Mouse (Mus musculus): ENCODE results near the gene Lrrc74a. TPM values are rescaled to one million over a fixed set of nuclear protein-coding genes. Genes with fewer than 3 reads are reported as not detected.
A peak's percentile ranks its signal among the peaks of the same experiment; 100 is the strongest.

The Lrrc74a gene
- polyA plus RNA-seq, 1 experiment from 2014 or later: not detected

GRCm38 (mm10) chr12:86725706-86726105, 8.5 kb upstream of the Lrrc74a start:
- Histone ChIP-seq H3K4me3 (peak overlapping the region; percentile 86), H3K9me3 (no peaks in the 10 kb centered on the region), H3K4me1 (peaks cover 22% of the 10 kb centered on the region; the same call in 1 of the 2 replicates), H3K36me3 (replicated peaks) (peaks cover 4% of the 10 kb centered on the region; the same call in 1 of the 2 replicates), H3K27ac (peak overlapping the region; percentile 88), H3K27me3 (ENCODE audit: poor library complexity, severe bottlenecking) (0 out of 2 replicates have a peak, but pooled peaks cover 4% of the 10 kb centered on the region)
- under 1% methylated on average over 19 of the region's 19 CpGs for WGBS
- no peak for DNase-seq (ENCODE audit: extremely low spot score, low spot score)

- 0 out of 2 replicates have a peak, but pooled peaks cover 4% of the 10 kb centered on the region for H3K27me3 ChIP-seq (ENCODE audit: poor library complexity, severe bottlenecking)
- DNase-seq (ENCODE audit: extremely low spot score, low spot score): peak; percentile 97
- H3K4me1 ChIP-seq: peaks cover 22% of the 10 kb centered on the region; the same call in 1 of the 2 replicates
- no peaks in the 10 kb centered on the region for H3K9me3 ChIP-seq
- peak within 1 kb of the TSS; percentile 86 for H3K4me3 ChIP-seq
- under 1% methylated on average over 44 of the region's 44 CpGs for WGBS
- H3K27ac ChIP-seq: peak within 1 kb of the TSS; percentile 88
- peaks cover 4% of the 10 kb centered on the region; the same call in 1 of the 2 replicates for H3K36me3 ChIP-seq (replicated peaks)
These were observed 8.0 kb upstream of the Lrrc74a start, which contains the start of gene Angel1 for GRCm38 (mm10) chr12:86726120-86726640. TSS of gene Angel1 (minus strand) at chr12:86726460.

- peaks cover 6% of the 10 kb centered on the region; the same call in 1 of the 2 replicates for H3K9me3 ChIP-seq
- 82% methylated on average over 13 of the region's 13 CpGs for WGBS
- H3K36me3 ChIP-seq (replicated peaks): no peaks in the 10 kb centered on the region
- H3K4me3 ChIP-seq: no peak overlapping the region
- no peak overlapping the region for H3K27ac ChIP-seq
- no peak for DNase-seq (ENCODE audit: extremely low spot score, low spot score)
- H3K4me1 ChIP-seq: no peaks in the 10 kb centered on the region
- H3K27me3 ChIP-seq (ENCODE audit: poor library complexity, severe bottlenecking): no peaks in the 10 kb centered on the region
These were observed 26.9 kb downstream of the Lrrc74a start for GRCm38 (mm10) chr12:86761036-86761435.

- WGBS: 85% methylated on average over 6 of the region's 6 CpGs
- DNase-seq (ENCODE audit: extremely low spot score, low spot score): no peak
These were observed 29.9 kb downstream of the Lrrc74a start for GRCm38 (mm10) chr12:86764060-86764459.

GRCm38 (mm10) chr12:86766467-86766866, 32.3 kb downstream of the Lrrc74a start:
- no peak overlapping the region for H3K27ac ChIP-seq
- H3K4me3 ChIP-seq: no peak overlapping the region
- WGBS: 93% methylated on average over 8 of the region's 8 CpGs
- H3K27me3 ChIP-seq (ENCODE audit: poor library complexity, severe bottlenecking): 0 out of 2 replicates have a peak, but pooled peaks cover 6% of the 10 kb centered on the region
- H3K4me1 ChIP-seq: peaks cover 25% of the 10 kb centered on the region
- DNase-seq (ENCODE audit: extremely low spot score, low spot score): no peak
- no peaks in the 10 kb centered on the region for H3K9me3 ChIP-seq
- no peaks in the 10 kb centered on the region for H3K36me3 ChIP-seq (replicated peaks)

More at GRCm38 (mm10) chr12:86764060-86764459, 29.9 kb downstream of the Lrrc74a start:
- Histone ChIP-seq H3K4me3 (no peak overlapping the region), H3K4me1 (peaks cover 7% of the 10 kb centered on the region), H3K27me3 (ENCODE audit: poor library complexity, severe bottlenecking) (no peaks in the 10 kb centered on the region), H3K9me3 (peaks cover 6% of the 10 kb centered on the region; the same call in 1 of the 2 replicates), H3K36me3 (replicated peaks) (no peaks in the 10 kb centered on the region), H3K27ac (no peak overlapping the region)

GRCm38 (mm10) chr12:86767868-86768631, 33.9 kb downstream of the Lrrc74a start:
- WGBS: 38% methylated on average over 20 of the region's 20 CpGs
- Histone ChIP-seq H3K4me1 (peaks cover 40% of the 10 kb centered on the region), H3K9me3 (no peaks in the 10 kb centered on the region), H3K27me3 (ENCODE audit: poor library complexity, severe bottlenecking) (0 out of 2 replicates have a peak, but pooled peaks cover 6% of the 10 kb centered on the region), H3K36me3 (replicated peaks) (no peaks in the 10 kb centered on the region), H3K27ac (peak overlapping the region; percentile 60), H3K4me3 (no peak overlapping the region)
- DNase-seq (ENCODE audit: extremely low spot score, low spot score): peak; percentile 67

- 0 out of 2 replicates have a peak, but pooled peaks cover 6% of the 10 kb centered on the region for H3K27me3 ChIP-seq (ENCODE audit: poor library complexity, severe bottlenecking)
- H3K27ac ChIP-seq: no peak overlapping the region
- H3K9me3 ChIP-seq: no peaks in the 10 kb centered on the region
- no peaks in the 10 kb centered on the region for H3K36me3 ChIP-seq (replicated peaks)
- peak; percentile 79 for DNase-seq (ENCODE audit: extremely low spot score, low spot score)
- WGBS: 44% methylated on average over 4 of the region's 4 CpGs
- H3K4me3 ChIP-seq: no peak overlapping the region
- H3K4me1 ChIP-seq: peaks cover 40% of the 10 kb centered on the region
These were observed 34.9 kb downstream of the Lrrc74a start for GRCm38 (mm10) chr12:86768986-86769580.

GRCm38 (mm10) chr12:86769819-86770218, 35.6 kb downstream of the Lrrc74a start:
- no peak overlapping the region for H3K4me3 ChIP-seq
- H3K27me3 ChIP-seq (ENCODE audit: poor library complexity, severe bottlenecking): 0 out of 2 replicates have a peak, but pooled peaks cover 6% of the 10 kb centered on the region
- peaks cover 40% of the 10 kb centered on the region for H3K4me1 ChIP-seq
- DNase-seq (ENCODE audit: extremely low spot score, low spot score): no peak
- peaks cover 4% of the 10 kb centered on the region; the same call in 1 of the 2 replicates for H3K9me3 ChIP-seq
- peak overlapping the region; percentile 63; the same call in 1 of the 2 replicates for H3K27ac ChIP-seq
- H3K36me3 ChIP-seq (replicated peaks): no peaks in the 10 kb centered on the region

GRCm38 (mm10) chr12:86770261-86770670, 36.1 kb downstream of the Lrrc74a start:
- H3K4me1 ChIP-seq: peaks cover 40% of the 10 kb centered on the region
- no peak overlapping the region for H3K4me3 ChIP-seq
- H3K36me3 ChIP-seq (replicated peaks): no peaks in the 10 kb centered on the region
- H3K9me3 ChIP-seq: peaks cover 5% of the 10 kb centered on the region; the same call in 1 of the 2 replicates
- peak overlapping the region; percentile 63; the same call in 1 of the 2 replicates for H3K27ac ChIP-seq
- DNase-seq (ENCODE audit: extremely low spot score, low spot score): no peak
- WGBS: 40% methylated on average over 4 of the region's 4 CpGs
- 0 out of 2 replicates have a peak, but pooled peaks cover 6% of the 10 kb centered on the region for H3K27me3 ChIP-seq (ENCODE audit: poor library complexity, severe bottlenecking)

- peaks cover 5% of the 10 kb centered on the region; the same call in 1 of the 2 replicates for H3K9me3 ChIP-seq
- 14% methylated on average over 3 of the region's 3 CpGs for WGBS
These were observed 36.8 kb downstream of the Lrrc74a start for GRCm38 (mm10) chr12:86770927-86771326.

GRCm38 (mm10) chr12:86771823-86772427, 37.8 kb downstream of the Lrrc74a start:
- peak; percentile 91 for DNase-seq (ENCODE audit: extremely low spot score, low spot score)
- Histone ChIP-seq H3K27ac (peak overlapping the region; percentile 66), H3K9me3 (peaks cover 5% of the 10 kb centered on the region; the same call in 1 of the 2 replicates), H3K36me3 (replicated peaks) (no peaks in the 10 kb centered on the region), H3K4me1 (peaks cover 40% of the 10 kb centered on the region), H3K27me3 (ENCODE audit: poor library complexity, severe bottlenecking) (0 out of 2 replicates have a peak, but pooled peaks cover 6% of the 10 kb centered on the region), H3K4me3 (no peak overlapping the region)
- WGBS: 13% methylated on average over 12 of the region's 12 CpGs

More at GRCm38 (mm10) chr12:86770927-86771326, 36.8 kb downstream of the Lrrc74a start:
- Histone ChIP-seq H3K27me3 (ENCODE audit: poor library complexity, severe bottlenecking) (0 out of 2 replicates have a peak, but pooled peaks cover 6% of the 10 kb centered on the region), H3K27ac (peak overlapping the region; percentile 8; the same call in 1 of the 2 replicates), H3K4me1 (peaks cover 40% of the 10 kb centered on the region), H3K36me3 (replicated peaks) (no peaks in the 10 kb centered on the region), H3K4me3 (no peak overlapping the region)
- DNase-seq (ENCODE audit: extremely low spot score, low spot score): no peak

- peaks cover 40% of the 10 kb centered on the region for H3K4me1 ChIP-seq
- peak overlapping the region; percentile 49; the same call in 1 of the 2 replicates for H3K27ac ChIP-seq
- DNase-seq (ENCODE audit: extremely low spot score, low spot score): no peak
- H3K9me3 ChIP-seq: peaks cover 5% of the 10 kb centered on the region; the same call in 1 of the 2 replicates
- no peak overlapping the region for H3K4me3 ChIP-seq
- H3K27me3 ChIP-seq (ENCODE audit: poor library complexity, severe bottlenecking): 0 out of 2 replicates have a peak, but pooled peaks cover 6% of the 10 kb centered on the region
- no peaks in the 10 kb centered on the region for H3K36me3 ChIP-seq (replicated peaks)
- WGBS: 60% methylated on average over 3 of the region's 3 CpGs
These were observed 38.4 kb downstream of the Lrrc74a start for GRCm38 (mm10) chr12:86772551-86772950.

All from forebrain, embryonic 10.5 days (tissue).